Mouse (Mus musculus) forebrain, embryonic 16.5 days (tissue): ENCODE data around the gene Fer1l5. TPM values are rescaled to one million over a fixed set of nuclear protein-coding genes. Genes with fewer than 3 reads are reported as not detected.

ENCODE experiments used
- ATAC-seq: fragments of 200-750 bp; cut with Nextera tagmentation; 2 replicates; pipeline ENCODE4 v1.8.0; 2017; ENCODE audit warnings: mild to moderate bottlenecking, moderate library complexity
- H3K27ac ChIP-seq: fragments of 300-500 bp; sonication (generic); 2 replicates; pipeline ENCODE4 v1.5.1; 2014; ENCODE audit warnings: low read length, control low read depth
- H3K27me3 ChIP-seq: fragments of 300-500 bp; sonication (generic); replicated peaks from 2 replicates; pipeline ENCODE4 v1.6.1; 2014; ENCODE audit warnings: low read length; ENCODE audit not compliant: control insufficient read depth, insufficient read depth
- H3K36me3 ChIP-seq: fragments of 300-500 bp; sonication (generic); 2 replicates; pipeline ENCODE4 v1.6.1; 2014; ENCODE audit not compliant: control insufficient read depth, insufficient read depth
- H3K4me1 ChIP-seq: fragments of 300-500 bp; sonication (generic); replicated peaks from 2 replicates; pipeline ENCODE4 v1.6.1; 2014; ENCODE audit warnings: low read length; ENCODE audit not compliant: control insufficient read depth, insufficient read depth
- H3K4me2 ChIP-seq: fragments of 300-500 bp; sonication (generic); 2 replicates; pipeline ENCODE4 v1.6.1; 2014; ENCODE audit warnings: mild to moderate bottlenecking, low read length, control low read depth
- H3K4me3 ChIP-seq: fragments of 300-500 bp; sonication (generic); replicated peaks from 2 replicates; pipeline ENCODE4 v1.5.1; 2014; ENCODE audit warnings: mild to moderate bottlenecking, low read length, control low read depth
- H3K9ac ChIP-seq: fragments of 300-500 bp; sonication (generic); replicated peaks from 2 replicates; pipeline ENCODE4 v1.6.1; 2014; ENCODE audit warnings: low read depth, low read length, control low read depth
- H3K9me3 ChIP-seq: fragments of 300-500 bp; sonication (generic); 2 replicates; pipeline ENCODE4 v1.6.1; 2016; ENCODE audit warnings: low read length; ENCODE audit not compliant: control insufficient read depth
- WGBS: fragments of 180-500 bp; shearing (Covaris S2); extraction: QIAGEN DNeasy Blood & Tissue Kit; methylation state at CpG from one replicate; pipeline ENCODE4 v1.1.7; 2014; 5-methylcytosine and 5-hydroxymethylcytosine counted together
- polyA plus RNA-seq: library from polyadenylated mRNA; unstranded; fragments of >200 nt; fragmentation: Nextera tagmentation; extraction: Ambion mirVana; gene quantifications from 2 replicates; pipeline ENCODE4 v1.2.1, GENCODE M21; 2015

Fer1l5 gene
- polyA plus RNA-seq, 1 experiment from 2014 or later = 3.2 TPM

DNA sequence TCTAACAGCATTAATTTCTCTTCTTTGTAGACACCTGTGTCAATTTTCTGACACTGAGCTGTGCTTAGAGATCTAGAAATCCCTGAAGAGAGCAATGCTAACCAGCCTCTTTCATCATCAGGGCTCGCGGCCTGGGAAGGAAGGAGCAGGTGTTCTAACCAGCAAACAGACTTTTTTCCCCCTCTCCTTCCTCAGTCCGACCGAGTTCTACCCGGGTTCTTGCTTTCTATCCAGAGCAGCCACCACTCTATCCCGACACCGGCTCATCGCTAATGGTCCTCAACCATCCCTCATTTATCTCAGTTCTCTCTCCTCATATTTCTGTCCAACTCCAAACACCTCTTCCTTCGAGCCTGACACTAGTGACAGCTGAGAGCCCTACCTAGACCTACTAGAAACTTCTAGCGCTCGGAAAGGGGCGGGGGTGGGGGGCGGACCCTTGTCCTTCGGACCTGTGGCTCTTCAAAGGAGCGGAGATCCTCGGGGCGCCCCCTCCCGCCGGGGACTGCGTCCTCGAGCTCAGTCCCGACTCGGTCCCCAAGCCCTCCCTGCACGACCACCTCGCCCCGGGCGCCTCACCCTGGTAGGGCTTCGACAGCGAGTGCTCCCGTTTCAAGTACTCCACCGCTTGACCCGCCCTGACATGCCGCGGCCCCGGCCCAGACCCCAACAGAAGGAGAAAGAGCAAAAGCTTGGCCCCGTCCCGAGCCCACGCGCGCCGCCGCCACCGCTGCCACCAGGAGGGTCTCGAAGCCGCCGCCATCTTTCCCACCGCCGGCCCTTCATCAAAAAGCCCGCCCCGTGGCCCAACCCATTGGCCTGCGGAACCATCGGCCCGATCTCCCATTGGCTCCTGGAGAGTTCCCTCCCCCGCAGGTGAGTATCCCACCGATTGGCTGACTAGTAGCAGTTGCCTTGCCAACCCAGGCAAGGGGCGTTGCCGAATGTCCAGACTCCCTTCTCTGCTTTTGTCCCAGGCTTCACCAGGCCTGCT is 72.7 kb downstream of the Fer1l5 start, which contains the start of gene Lman2l:
Gene Lman2l (minus strand): TSS at position 801 of the 994 bp plus-strand sequence.
- Histone ChIP-seq H3K9ac (peak within 1 kb of the TSS; percentile 80), H3K4me2 (peak within 1 kb of the TSS; percentile 91), H3K27me3 (no peaks in the 10 kb centered on the region), H3K9me3 (no peaks in the 10 kb centered on the region), H3K36me3 (no peaks in the 10 kb centered on the region), H3K27ac (peak within 1 kb of the TSS; percentile 75), H3K4me1 (peaks cover 8% of the 10 kb centered on the region), H3K4me3 (peak within 1 kb of the TSS; percentile 75)
- ATAC-seq = peak; percentile 100
- under 1% methylated on average over 52 of the region's 57 CpGs for WGBS

DNA sequence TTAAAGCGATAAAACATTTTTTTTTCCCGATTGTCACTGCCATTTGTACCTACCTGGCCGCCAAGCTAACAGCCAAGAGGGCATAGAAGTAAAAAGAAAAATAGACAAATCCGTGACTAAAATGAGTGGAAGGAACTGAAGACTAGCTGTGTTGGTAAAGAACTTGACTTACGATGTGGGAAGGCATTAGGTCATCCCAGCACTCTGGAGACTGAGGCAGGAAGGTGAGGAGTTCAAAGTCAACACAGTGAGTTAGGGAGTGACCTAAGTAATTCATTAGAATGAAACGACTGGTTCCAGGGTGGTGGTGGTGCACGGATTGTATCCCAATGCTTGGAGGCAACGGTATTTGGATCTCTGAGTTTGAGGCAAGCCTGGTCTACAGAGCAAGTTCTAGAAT is 73.4 kb downstream of the Fer1l5 start:
- WGBS = 45% methylated on average over 8 of the region's 8 CpGs
- no peaks in the 10 kb centered on the region for H3K36me3 ChIP-seq
- peak; percentile 13 for ATAC-seq
- H3K27me3 ChIP-seq = no peaks in the 10 kb centered on the region
- 0 out of 2 replicates have a peak overlapping the region, but pooled peaks have one; percentile 2 for H3K9ac ChIP-seq
- peaks cover 8% of the 10 kb centered on the region for H3K4me1 ChIP-seq
- peak overlapping the region; percentile 75 for H3K4me3 ChIP-seq
- peak overlapping the region; percentile 16; the same call in 1 of the 2 replicates for H3K27ac ChIP-seq
- no peaks in the 10 kb centered on the region for H3K9me3 ChIP-seq
- H3K4me2 ChIP-seq = peak overlapping the region; percentile 28

- H3K27ac ChIP-seq = no peak overlapping the region
- H3K4me3 ChIP-seq = no peak overlapping the region
- H3K4me1 ChIP-seq = peaks cover 8% of the 10 kb centered on the region
- H3K4me2 ChIP-seq = no peak overlapping the region
- no peaks in the 10 kb centered on the region for H3K36me3 ChIP-seq
- ATAC-seq = no peak
- no peaks in the 10 kb centered on the region for H3K27me3 ChIP-seq
- no peaks in the 10 kb centered on the region for H3K9me3 ChIP-seq
- no peak overlapping the region for H3K9ac ChIP-seq
- WGBS = 93% methylated on average over 5 of the region's 5 CpGs
These were observed 74.2 kb downstream of the Fer1l5 start for GRCm38 (mm10) chr1:36446106-36446824.

DNA sequence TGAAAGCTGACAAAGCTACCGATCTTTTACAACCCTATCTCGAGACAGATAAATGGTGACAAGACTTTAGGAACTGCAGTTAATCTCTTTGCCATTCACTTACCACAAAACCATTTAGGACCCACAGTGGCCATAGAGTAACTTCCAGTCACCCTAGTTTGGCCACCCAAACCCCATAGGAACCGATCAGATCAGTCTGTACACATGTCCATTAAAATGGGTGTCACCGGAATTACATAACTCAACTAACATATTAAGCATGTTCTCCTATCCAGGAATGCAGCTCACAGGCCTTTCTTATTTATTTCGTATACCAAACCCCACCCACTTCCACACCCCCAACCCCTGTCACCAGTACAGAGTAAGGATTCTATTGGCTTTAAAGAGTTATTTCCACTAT is 74.8 kb downstream of the Fer1l5 start:
- H3K4me1 ChIP-seq = peaks cover 8% of the 10 kb centered on the region
- H3K9me3 ChIP-seq = no peaks in the 10 kb centered on the region
- ATAC-seq = no peak
- WGBS = 94% methylated on average over 5 of the region's 5 CpGs
- H3K27ac ChIP-seq = no peak overlapping the region
- no peaks in the 10 kb centered on the region for H3K36me3 ChIP-seq
- H3K4me2 ChIP-seq = no peak overlapping the region
- no peaks in the 10 kb centered on the region for H3K27me3 ChIP-seq
- H3K9ac ChIP-seq = no peak overlapping the region
- no peak overlapping the region for H3K4me3 ChIP-seq

GRCm38 (mm10) chr1:36454055-36454815 is 82.1 kb downstream of the Fer1l5 start:
- no peak overlapping the region for H3K4me2 ChIP-seq
- H3K4me1 ChIP-seq = no peaks in the 10 kb centered on the region
- H3K27ac ChIP-seq = no peak overlapping the region
- H3K36me3 ChIP-seq = no peaks in the 10 kb centered on the region
- no peaks in the 10 kb centered on the region for H3K9me3 ChIP-seq
- H3K4me3 ChIP-seq = no peak overlapping the region
- H3K27me3 ChIP-seq = no peaks in the 10 kb centered on the region
- WGBS = 89% methylated on average over 6 of the region's 6 CpGs
- no peak for ATAC-seq
- no peak overlapping the region for H3K9ac ChIP-seq

DNA sequence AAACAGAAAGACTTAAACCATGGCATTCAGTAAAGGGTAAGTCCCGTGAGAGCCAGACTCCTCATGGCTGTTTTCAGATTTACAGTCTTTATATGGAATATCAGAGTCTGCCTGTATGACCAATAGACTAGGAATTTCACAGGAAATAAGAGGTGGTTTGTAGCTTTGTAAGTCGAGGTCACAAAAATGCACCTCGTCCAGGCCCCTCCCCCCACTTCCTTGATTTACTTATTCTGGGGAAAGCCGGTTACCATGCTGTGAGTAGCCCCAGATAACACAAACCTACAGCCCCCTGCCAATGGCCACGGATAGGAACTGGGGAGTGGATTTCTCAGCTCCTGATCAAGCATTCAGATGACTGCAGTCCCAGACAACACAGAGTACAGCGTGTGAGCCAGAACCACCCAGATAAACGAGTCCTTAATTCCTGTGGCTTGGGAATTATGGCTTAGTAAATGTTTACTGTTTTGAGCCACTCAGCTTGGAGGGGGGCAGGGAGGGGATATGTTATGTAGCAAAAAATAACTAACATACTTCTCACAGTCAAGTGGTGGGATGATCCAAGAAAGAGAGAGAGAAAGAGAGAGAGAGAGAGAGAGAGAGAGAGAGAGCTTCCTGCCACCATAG is 85.4 kb downstream of the Fer1l5 start:
- no peaks in the 10 kb centered on the region for H3K9me3 ChIP-seq
- no peaks in the 10 kb centered on the region for H3K4me1 ChIP-seq
- H3K4me2 ChIP-seq = no peak overlapping the region
- WGBS = 46% methylated on average over 7 of the region's 7 CpGs
- no peak overlapping the region for H3K9ac ChIP-seq
- H3K36me3 ChIP-seq = no peaks in the 10 kb centered on the region
- no peak for ATAC-seq
- H3K4me3 ChIP-seq = no peak overlapping the region
- no peak overlapping the region for H3K27ac ChIP-seq
- no peaks in the 10 kb centered on the region for H3K27me3 ChIP-seq

DNA sequence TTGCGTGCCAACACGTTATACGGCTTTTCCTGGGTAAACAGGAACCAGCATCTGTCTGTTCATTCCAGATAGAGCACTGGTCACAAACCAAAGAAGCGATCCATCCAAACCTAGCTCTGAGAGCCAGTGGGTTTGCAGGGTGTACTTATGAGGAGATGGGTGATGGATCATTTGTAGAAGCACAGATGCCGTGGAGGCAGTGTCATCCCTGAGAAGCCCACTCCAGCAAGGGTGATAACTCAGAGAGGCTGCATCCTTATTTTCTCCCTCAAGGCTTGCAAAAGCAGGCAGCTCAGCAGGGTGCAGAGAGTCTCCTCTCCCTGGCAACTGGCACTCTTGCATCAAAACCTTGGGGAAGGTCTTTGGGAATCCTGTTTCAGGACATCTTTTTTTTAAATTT is 86.1 kb downstream of the Fer1l5 start:
- H3K4me3 ChIP-seq = no peak overlapping the region
- ATAC-seq = no peak
- WGBS = 86% methylated on average over 5 of the region's 5 CpGs
- no peaks in the 10 kb centered on the region for H3K36me3 ChIP-seq
- H3K27me3 ChIP-seq = no peaks in the 10 kb centered on the region
- H3K4me2 ChIP-seq = no peak overlapping the region
- H3K27ac ChIP-seq = no peak overlapping the region
- H3K4me1 ChIP-seq = no peaks in the 10 kb centered on the region
- H3K9me3 ChIP-seq = no peaks in the 10 kb centered on the region
- no peak overlapping the region for H3K9ac ChIP-seq

GRCm38 (mm10) chr1:36461829-36462228 is 89.7 kb downstream of the Fer1l5 start:
- 33% methylated on average over 2 of the region's 2 CpGs for WGBS
- Histone ChIP-seq H3K27me3 (no peaks in the 10 kb centered on the region), H3K9ac (no peak overlapping the region), H3K4me2 (no peak overlapping the region), H3K36me3 (no peaks in the 10 kb centered on the region), H3K9me3 (no peaks in the 10 kb centered on the region), H3K27ac (no peak overlapping the region), H3K4me1 (no peaks in the 10 kb centered on the region), H3K4me3 (no peak overlapping the region)
- no peak for ATAC-seq
